Mouse (Mus musculus): Measurements from ENCODE around the gene Pxylp1.
A peak's percentile ranks its signal among the peaks of the same experiment; 100 is the strongest.
"Not testable (repeated sequence)": the region's sequence is repeated elsewhere in the genome, so short reads cannot be mapped to it uniquely, and the experiment has no call there.

Gene Pxylp1

DNA sequence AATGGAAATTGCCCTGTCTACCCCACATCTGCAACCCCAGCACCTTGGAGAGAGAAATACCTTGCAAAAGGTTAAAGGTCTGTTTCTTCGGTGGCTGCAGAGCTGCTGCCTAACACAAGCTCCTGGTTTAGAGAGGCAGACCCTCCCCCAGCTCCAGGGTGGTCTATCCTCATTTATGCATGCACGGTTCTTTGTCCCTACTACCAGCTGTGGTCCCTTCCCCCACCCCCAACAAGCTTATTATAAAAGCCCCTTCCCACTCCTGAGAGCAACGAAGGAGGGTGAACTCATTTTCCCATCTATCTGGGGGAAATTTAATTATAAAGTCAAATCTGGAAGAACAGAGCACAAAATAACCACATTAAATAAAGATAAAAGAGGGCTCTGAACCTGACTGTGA is at the start of gene Pxylp1:
Gene Pxylp1 (minus strand): TSS at position 124 of the 400 bp plus-strand sequence.
- no peak for DNase-seq (ENCODE audit: low spot score)

DNA sequence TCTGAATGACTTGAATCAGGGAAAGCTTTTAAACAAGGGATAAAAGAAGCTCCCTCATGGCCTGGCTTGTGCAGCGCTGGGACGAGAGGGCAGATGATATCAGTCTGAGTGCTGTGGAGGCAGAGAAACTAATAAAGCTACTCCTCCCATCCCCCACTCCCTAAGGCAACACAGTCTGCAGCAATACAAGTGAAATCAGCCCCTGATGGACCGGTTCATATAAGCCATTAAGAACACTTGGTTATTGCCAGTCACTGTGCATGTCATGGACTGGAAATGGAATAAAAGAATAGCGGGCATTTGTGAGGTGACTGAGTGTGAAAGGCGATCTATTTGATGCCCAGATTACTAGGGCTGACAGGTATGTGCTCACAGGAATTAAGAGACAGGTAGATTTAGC is 46.4 kb upstream of the Pxylp1 start:
- DNase-seq (ENCODE audit: low spot score) = no peak

DNA sequence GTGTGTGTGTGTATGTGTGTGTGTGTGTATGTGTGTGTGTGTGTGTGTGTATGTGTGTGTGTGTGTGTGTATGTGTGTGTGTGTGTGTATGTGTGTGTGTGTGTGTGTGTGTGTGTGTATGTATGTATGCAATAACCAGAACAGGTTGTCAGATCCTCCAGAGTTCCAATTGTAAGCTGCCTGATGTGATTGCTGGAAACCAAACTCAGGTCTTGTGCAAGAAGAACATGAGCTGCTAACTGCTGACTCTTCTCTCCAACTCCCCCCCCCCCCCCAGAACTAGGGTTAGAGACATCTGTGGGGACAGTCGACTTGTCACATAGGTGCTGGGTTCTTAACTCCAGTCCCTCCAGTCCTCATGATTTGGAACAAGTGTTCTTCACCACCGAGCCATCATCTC is 44.0 kb upstream of the Pxylp1 start:
- DNase-seq (ENCODE audit: low spot score) = not testable (repeated sequence)

DNA sequence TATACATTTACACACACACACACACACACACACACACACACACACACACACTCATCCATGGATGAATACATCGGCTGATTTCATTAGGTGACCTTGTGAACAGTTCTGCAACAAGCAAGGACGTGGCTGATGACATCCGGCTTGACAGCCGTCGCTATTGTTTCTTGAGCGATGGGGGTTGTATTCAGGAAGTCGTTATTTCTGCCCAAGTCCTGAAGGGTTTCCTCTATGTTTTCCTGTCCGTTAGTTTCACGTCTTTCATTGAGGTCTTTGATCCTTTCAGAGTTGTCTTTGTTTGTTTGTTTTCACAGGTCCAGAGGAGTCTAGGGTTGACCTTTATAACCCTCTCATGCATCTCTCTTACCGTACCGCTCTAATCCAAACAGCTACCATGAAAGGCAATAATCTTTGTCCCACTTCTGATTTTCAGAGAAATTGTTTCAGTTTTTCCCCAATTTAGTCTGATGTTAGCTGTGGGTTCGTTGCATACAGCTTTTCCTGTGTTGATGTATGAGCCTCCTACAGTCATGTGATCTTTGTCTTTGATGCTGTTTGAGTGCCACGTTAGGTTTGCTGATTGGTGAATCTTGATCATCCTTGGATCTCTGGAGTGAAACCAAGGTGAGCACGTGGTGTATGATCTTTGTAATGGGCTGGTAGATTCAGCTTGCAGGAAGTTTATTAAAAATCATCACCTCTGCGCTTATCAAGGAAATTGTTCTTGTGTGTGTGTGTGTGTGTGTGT is 43.3 kb upstream of the Pxylp1 start:
- no peak for DNase-seq (ENCODE audit: low spot score)

DNA sequence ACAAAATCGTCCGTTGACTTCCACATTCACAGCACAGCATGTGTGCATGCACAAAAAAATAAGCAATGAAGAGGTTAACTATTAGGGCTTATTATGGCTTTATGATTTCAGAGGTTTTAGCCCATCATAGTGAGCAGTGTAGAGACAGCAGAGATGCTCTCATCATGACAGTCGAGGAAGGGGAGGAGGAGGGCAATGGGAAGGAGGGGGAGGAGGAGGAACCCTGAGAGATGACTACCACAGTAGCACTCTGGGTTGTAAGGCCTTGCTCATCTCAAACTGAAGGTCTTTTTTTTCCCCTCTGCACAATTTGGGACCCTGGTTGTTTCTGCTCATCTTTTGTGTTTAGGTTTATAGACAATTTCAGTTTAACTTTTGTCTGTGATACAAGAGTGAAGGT is 42.3 kb upstream of the Pxylp1 start:
- DNase-seq (ENCODE audit: low spot score) = no peak

DNA sequence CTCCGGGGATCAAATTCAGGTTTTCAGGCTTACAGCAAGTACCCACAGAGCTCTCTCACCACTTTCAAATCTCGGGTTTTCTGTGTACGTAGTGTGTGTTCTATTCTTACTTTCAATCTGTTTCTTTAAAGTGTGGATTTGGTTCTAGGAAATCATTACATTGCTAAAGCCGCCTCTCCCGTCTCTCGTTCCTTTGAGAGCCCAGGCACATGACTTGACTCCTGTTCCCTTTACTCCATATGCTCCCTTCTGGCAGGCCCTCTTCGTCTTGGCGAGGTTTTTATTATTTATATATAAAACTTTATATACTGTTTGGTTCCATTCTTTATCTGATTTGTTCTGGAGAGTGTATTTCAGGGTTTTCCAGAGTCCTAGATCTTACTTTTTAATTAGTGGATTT is 40.3 kb upstream of the Pxylp1 start:
- DNase-seq (ENCODE audit: low spot score) = no peak

DNA sequence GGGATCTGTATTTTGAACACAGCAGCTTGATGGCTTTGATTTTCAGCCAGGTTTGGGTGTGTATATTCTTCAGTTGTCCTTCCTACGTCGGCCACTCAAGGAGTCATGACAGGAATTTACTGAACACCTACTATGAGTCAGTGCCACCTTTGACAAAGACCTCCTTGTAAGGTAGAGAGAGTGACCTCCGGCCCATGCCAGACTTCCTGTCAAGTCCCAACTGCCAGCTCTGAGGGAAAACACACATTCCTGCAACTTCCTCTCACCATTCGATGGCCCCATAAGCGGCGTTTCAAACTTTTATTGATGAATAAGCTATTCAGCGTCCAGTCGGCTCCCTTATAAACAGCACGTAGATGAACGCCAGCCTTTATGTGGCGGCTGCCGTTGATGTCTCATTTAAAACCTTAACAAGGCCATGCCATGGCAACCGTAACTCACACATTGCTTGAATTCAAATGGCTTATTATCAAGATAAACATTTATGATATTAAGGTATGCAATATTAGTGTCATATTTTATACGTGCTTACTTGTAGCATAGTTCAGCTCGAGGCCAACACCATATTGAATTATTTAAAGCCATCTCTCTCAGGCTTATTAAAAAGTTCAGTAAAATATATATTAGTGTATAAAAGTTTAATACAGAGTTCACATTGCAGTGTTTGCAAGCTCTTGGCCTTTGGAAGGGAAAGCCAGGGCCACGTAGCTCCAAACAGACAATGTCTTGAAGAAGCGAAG is 31.3 kb upstream of the Pxylp1 start:
- DNase-seq (ENCODE audit: low spot score) = no peak

- DNase-seq (ENCODE audit: low spot score) = no peak
These were observed 30.6 kb upstream of the Pxylp1 start for GRCm38 (mm10) chr9:96923119-96923518.

- peak; percentile 95 for DNase-seq (ENCODE audit: low spot score)
These were observed 24.4 kb upstream of the Pxylp1 start for GRCm38 (mm10) chr9:96916620-96917538.

DNA sequence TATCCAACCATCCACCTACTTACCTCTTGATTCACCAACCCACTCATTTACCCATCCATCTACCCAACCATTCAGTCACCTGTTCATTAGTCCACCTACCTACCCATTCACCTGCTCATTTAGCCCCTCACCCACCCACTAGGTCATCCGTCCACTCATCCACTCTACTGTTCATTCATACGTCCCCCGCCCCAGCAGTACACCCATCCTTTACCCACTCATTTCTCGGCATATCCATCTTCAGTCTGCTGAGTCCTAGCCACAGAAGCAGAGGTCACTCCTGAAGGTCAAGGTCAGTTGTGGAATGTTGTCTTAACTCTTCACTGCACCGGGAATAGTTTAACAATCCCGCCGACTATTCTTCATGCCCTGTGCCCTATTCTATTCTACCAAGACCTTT is 23.6 kb upstream of the Pxylp1 start:
- no peak for DNase-seq (ENCODE audit: low spot score)

GRCm38 (mm10) chr9:96914851-96915250 is 22.4 kb upstream of the Pxylp1 start:
- DNase-seq (ENCODE audit: low spot score) = no peak

GRCm38 (mm10) chr9:96914005-96914404 is 21.5 kb upstream of the Pxylp1 start:
- no peak for DNase-seq (ENCODE audit: low spot score)

- no peak for DNase-seq (ENCODE audit: low spot score)
These were observed 17.0 kb upstream of the Pxylp1 start for GRCm38 (mm10) chr9:96909503-96909902.

DNA sequence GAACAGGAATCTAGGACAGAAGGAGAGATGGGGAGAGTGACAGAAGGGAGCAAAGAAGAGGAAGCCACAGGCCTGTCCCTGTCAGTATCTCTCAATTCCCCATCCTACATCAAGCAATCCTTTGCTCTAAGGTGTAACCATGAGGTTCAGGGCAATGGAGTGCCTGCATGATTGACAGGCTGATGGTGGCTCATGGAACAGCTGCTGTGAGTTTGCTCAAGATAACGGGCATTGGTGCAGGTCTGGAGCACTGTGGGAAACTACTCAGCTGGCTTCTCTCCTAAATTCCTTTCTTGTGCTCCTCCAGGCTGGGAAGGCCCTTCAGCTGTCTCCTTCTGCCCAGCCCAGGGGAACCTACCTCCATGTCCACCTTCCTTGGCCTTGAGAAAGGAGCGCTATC is 16.3 kb upstream of the Pxylp1 start:
- DNase-seq (ENCODE audit: low spot score) = no peak

DNA sequence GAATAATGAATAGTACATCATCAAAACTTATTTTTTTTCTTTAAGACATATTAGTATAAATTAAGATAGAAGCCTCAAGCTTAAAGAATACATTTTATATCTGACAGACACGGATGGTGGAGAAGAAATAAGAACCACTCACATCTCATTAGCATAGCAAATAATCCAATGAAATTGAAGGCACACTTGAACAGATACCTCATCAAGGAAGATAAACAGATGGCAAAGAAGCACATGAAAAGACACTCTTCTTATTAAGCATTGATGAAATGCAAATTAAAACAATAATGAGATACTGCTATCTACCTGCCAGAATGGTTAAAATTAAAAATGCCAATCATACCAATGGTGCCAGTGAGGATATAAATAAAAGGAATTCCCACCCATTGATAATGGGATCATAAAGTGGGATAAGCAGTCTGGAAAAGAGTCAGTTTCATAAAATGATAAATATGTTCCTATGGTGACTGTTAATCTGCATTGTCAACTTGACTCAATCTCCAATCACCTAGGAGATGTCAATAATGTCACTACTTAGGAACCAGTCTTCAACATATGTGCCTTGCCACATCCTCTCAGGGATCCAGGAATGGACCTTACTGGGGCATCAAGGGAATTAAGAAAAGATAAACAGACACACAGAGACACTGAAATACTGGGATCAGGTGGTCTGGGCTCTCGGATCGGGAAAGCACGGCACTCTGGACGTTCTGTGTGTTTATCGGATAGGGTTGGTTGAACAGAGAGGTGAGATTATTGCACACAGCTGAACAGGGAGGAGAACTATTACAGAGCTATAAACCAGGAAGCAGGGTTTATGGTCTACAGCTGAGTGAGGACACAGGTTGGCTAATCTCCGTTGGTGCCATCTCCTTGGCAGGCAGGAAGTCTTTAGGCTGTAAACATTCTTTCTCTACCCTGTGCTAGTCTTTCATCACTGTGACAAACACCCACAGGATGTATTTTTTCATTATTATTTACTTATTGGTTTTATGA is 12.2 kb upstream of the Pxylp1 start:
- DNase-seq (ENCODE audit: low spot score) = no peak

DNA sequence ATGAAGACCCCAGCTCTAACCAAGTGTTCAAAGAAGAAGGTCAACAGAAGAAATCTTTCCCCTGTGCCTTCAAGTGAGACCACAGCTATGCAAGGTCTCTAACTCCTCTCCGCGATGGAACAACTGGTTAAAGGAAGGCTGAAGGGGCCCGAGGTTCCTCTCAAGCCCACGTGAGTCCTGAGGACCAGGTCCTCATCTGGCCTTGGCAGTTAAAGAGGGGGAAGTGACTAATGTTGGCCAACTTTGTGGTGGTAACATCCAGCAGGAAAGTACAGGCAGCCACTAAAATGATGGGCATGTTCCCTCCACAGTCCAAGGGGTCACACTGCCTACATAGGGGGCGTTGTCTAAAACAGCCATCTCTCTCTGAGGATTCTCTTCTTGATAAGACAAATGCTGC is 7.2 kb upstream of the Pxylp1 start:
- DNase-seq (ENCODE audit: low spot score) = no peak

DNA sequence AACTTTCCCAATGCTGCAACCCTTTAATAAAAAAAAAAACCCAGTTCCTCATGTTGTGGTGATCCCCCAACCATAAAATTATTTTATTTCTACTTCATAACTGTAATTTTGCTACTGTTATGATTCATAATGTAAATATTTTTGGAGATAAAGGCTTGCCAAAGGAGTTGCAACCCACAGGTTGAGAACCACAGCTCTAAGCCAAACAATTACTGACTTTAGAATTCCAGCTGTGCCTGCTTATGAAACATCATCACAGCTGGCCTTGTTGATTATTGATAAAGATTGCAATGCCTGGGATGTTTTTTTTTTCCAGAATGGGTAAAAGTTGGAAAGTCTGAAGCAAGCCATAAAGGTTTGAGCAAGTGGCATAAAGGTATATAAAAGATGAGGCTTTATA is 6.5 kb upstream of the Pxylp1 start:
- no peak for DNase-seq (ENCODE audit: low spot score)

- no peak for DNase-seq (ENCODE audit: low spot score)
These were observed 4.2 kb upstream of the Pxylp1 start for GRCm38 (mm10) chr9:96896690-96897089.

- no peak for DNase-seq (ENCODE audit: low spot score)
These were observed 1.1 kb upstream of the Pxylp1 start for GRCm38 (mm10) chr9:96893582-96893981.

DNA sequence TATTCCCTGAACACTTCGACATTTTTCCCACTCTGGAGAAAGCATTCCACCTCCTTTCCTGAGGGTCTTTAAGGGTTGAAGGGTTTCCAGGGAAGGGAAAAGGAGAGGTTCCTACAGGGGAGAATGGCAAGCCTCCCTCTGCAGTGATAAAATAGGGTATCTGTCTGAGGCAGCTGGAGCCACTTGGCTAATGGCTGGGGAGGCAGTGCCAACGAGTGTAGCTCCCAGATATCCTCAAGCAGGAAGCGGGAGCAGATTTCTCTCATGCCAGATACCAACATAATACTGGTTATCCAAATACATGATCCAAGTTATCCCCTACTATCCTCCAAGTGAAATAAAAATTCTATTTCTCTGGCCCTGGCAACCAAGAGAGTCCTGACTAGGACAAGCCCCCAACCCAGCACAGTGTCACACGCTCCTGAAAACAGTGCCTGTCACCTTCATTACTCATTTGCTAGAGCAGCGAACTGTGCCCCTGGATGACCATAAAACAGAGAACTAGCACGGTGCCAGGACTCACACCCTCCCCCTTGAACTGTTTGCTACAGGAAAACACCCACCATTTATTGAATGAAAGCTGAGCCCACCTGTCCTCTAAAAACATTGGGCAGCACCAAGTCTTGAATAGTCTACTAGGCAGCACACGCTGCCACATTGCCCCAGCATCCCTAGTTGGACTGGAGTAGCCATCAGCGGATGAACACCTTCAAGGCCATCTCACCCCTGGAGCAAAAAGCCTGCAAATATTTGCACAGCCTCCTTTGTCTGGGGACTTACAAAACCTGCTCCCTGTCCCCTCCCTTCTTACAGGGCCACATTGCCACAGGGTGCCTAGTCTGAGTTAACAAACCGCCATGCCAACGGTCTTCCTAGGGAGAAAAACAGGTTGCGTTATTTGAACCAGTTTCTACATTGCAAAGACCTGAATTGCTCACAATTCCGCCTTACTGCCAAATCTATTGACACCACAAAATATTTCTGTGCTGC is 833 bp downstream of the Pxylp1 start:
- no peak for DNase-seq (ENCODE audit: low spot score)
